Mouse (Mus musculus) cortical plate, adult 2 months (tissue): ENCODE measurements at regions not wholly inside any gene's neighbourhood (a gene's known extent, or its start where the extent isn't known, plus 50 kb on each side); places are given as distances from the start of the nearest gene placed in this dataset.

Experiments
- CTCF ChIP-seq: fragments of 200-500 bp; IDR thresholded peaks from 2 replicates; pipeline ENCODE4 v1.5.1; 2011; ENCODE audit warnings: mild to moderate bottlenecking, control low read depth, low read length; ENCODE audit not compliant: insufficient read depth; ENCODE audit errors: extremely low read depth
- POLR2A ChIP-seq: fragments of 200-500 bp; IDR thresholded peaks from 2 replicates; pipeline ENCODE4 v1.6.1; 2011; ENCODE audit warnings: mild to moderate bottlenecking, low read length, control low read depth; ENCODE audit not compliant: insufficient read depth; ENCODE audit errors: extremely low read depth

DNA sequence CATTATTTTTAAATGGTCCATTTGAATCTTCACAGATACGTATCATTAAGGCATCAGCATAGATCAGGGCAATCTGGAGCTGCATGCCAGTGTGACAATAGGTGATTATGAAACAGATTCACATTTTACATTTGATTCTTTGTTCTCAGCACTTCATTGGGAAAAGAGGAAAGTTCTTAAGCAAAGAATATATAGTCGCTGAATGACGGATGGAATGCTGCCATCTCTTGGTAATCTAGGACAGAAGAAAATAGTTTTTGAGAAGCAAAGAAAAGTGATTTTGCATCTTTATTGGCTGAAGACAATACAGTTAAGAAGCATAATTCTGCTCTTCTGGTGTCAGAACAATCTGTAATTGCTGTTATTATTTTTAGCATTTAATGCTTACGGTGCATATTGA, 565.6 kb upstream of the Apob start:
- no peak for TF ChIP-seq CTCF
- TF ChIP-seq POLR2A = no peak
